Mouse (Mus musculus): Measurements from ENCODE around the gene Skap1.
A peak's percentile ranks its signal among the peaks of the same experiment; 100 is the strongest.

Gene Skap1

DNA sequence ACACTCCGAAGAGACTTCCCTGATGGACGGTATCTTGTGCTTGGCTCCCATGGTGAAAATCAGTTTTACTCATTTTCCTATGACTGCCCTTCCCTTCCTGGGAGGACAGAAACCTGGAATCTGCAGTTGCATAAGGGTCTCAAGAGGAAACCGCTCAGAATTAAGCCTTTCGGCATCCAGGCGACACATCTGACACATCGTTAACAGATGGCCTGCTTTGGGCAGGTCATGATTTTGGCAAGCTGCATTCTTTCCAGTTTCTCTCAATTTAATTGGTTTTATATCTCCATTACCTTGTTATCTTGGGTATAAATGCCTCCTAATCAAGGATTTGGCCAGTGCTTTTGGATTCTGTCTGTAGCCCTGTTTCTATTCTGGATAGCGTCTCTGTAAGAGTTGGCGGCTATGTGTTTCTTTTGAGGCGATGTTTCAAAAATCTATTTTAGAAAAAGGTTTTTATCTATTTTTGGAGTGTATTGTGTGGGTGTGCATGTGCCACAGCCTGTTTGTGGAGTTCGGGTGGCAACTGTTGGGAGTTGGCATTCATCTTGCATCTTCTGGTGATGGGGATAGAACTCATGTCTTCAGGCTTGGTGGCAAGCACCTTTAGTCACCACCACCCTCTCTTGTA lies 1.1 kb downstream of the Skap1 start:
- peak; percentile 19 to 64 for DNase-seq (ENCODE audit: low spot score in 2 of 2)

DNA sequence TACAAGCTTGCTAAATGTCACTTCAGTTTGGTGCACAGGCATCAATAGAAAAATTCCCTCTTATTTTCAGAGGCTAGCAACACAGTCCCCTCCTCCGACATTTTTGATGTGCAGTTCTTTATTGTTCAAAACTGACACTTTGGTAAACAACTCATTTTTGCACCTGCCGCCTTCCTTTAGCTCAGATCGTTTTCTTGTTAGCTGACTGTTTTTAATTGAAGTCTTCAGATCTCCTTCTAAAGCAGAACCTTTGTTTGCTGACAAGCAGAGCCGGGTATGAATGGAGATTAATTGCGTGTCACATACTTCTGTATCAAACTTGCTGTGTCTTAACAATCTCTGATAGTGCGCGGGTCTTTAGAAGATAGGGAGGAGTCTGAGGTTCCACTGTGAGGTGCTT lies 2.0 kb downstream of the Skap1 start:
- DNase-seq (ENCODE audit: low spot score in 2 of 2): peak in 1 of 2 experiments; percentile 8

DNA sequence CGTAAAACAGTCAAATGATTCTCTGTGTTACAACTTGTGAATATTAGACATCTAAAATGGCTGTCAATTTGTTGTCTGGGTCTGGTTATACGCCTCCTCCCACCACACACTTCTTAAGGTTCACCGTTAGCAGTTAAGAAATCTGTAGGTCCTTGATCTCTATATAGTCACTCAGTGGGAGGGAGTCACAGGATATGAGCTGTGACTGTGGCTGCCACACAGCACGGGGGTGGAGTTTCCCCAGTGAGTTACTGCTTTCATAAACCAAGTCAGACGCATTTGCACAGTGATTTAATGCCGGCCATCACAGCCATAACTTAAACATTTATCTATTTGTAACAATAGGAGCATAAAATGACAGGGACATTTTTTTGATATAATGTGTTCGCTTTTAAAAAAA lies 2.6 kb downstream of the Skap1 start:
- DNase-seq (ENCODE audit: low spot score in 2 of 2): peak; percentile 13 to 62

DNA sequence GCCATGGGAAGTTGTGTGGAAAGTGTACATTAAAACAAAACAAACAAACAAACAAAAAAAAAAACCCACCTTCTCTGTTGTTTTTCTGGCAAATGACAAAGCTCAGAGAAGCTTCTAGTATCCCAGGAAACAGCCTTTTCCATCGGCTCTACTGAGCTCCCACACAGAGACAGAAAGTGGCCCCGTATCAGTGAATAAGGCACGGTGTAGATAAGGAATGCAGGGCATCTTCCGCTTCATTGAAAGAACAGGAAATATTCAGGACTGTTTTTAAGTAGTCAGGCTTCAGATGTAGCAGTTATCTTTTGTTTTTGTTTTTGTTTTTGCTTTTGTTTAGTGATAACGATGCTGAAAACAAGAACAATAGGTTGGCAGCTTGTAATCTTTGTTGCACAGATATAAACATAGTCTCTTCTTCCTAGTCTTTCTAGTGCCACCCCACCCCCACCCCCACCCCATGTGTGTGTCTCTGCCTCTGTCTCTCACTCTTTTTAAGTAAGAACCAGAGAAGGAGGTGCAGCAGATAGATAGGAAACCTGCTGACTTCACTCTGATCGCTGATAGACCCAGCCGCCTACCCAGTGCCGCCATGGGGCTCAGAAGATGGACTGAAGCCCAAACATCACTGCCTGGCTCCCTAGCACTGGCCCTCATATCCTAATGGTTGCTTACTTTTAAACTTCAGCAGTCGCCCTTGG lies 3.8 kb downstream of the Skap1 start:
- no peak for DNase-seq (ENCODE audit: low spot score in 2 of 2)

DNA sequence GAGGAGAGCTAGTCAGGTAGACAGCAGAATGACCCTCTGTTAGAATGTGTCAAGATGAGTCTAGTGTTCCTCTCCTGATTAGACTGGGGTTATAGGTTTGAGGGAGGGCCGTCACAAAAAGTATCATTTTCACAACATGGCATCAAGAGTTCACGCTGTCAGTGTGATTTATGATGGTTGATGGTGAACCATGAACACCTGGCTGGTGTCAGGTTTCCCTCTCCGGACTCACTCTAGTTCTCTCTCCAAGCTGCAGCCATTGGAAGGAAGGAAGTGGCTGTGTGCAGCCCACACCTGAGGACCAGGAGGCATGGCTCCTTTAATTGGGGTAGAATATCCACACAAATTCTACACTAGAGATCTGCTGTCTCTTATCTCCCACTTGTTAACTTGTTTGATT lies 18.3 kb downstream of the Skap1 start:
- DNase-seq (ENCODE audit: low spot score in 2 of 2): no peak

DNA sequence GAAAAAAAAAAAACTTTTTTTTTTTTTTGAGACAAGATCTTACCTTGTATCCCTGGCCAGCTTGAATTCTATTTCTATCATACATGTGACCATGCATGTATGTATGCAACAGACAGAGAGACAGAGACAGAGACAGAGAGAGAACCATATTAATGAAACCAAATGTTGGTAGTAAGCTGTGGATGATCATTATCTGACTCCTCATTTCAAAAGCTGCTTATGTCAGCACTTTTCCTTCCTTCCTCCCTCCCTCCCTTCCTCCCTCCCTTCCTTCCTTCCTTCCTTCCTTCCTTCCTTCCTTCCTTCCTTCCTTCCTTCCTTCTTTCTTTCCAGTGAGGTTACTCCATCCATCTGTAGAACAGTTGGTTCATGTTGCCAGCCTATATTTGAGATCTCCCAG lies 18.8 kb downstream of the Skap1 start:
- no peak for DNase-seq (ENCODE audit: low spot score in 2 of 2)

DNA sequence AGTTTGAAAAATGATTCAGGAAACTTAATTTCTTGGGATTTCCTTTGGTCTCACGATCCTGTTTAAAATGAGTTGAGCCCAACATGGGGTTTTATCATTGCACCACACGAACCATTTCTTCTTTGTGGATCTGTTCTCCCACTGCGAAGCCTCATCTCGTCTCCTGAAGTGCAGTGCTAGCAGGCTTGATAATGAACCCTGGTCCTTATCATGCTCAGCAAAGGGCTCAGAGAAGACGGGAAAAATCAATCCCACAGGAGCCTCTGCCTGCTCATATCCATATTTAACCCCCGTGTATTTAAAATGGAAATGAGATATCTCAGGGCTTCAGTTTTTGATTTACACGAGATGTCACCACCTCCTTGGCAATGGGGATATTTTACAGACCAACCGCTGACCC lies 34.1 kb downstream of the Skap1 start:
- DNase-seq (ENCODE audit: low spot score in 2 of 2): no peak

DNA sequence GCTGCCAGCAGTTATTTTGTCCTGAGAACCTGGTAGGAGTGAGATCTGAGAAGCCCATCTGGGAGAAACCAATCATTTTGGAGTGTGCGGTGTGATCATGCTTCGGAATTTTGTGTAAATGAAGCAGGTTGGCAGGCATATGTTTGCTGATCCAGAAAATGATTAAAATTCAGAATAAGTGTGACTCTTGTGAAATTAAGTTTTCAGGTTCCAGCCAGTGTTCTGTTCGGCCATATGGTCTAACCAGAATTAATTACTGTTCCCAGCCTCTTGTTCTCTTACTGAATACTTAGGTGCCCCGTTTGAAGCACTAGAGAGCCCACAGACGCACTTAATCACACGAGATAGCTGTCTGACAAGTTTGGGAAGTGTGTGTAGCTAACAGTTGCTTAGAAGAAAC lies 36.6 kb downstream of the Skap1 start:
- DNase-seq (ENCODE audit: low spot score in 2 of 2): peak in 1 of 2 experiments; percentile 29

DNA sequence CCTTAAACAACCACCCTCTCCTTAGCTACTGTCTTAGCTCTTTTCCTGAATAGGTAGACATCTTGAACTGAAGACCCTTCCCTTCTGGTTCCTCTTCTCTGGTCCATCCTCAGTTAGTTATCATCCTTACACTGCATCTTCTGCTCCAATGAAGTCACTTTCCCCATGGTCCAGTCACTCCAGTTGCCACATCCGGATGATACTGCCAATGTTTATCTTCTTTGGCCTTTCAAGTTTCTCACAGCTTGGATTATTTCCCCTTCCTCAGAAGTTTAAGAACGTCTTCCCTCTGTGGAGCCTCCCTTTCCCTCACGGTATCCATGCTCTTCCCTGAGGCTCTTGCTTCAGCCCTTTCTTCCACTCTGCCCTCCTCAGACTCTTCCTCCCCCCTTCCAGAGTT lies 38.6 kb downstream of the Skap1 start:
- DNase-seq (ENCODE audit: low spot score in 2 of 2): no peak

DNA sequence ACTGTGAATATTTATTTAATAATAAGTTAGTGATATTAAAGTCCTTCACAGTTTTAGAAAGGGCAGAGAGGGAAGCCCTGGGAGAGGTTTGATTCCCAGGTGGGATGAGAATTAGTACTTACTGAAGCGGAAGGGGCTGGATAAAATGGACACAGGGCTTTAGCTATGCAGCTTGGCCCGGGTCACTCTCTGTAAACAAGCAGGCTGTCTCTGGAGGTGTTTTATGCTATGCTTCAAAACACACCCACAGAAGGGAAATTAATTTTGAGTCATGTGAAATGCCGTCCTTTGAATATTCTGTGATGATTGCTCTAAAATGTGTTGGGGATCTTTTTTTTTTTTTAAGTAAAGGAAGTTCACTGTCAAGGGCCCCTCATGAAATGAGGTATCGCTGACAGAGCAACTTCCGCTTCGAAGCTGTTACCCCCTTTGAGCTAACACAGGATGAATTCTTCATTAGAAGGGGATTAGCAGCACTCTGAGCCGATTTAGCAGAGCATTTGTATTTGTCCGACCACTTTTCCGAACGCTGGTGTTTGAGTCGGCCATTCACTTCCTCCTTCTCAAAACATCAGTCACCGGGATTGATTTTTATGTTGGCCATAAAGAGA lies 40.2 kb downstream of the Skap1 start:
- DNase-seq (ENCODE audit: low spot score in 2 of 2): no peak

DNA sequence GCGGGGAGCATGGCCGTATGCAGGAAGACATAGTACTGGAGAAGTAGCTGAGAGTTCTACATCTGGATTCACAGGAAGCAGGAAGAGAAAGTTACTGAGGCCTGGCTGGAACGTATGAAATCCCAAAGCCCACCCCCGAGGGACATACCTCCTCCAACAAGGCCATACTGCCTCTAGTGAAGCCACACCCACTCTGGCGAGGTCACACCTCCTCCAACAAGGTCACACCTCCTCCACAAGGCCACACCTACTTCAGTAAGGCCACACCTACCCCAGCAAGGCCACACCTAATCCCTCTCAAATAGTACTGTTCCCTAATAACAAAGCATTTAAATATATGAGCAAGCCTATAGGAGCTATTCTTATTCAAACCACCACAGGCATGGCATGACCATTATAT lies 41.4 kb downstream of the Skap1 start:
- DNase-seq (ENCODE audit: low spot score in 2 of 2): no peak

DNA sequence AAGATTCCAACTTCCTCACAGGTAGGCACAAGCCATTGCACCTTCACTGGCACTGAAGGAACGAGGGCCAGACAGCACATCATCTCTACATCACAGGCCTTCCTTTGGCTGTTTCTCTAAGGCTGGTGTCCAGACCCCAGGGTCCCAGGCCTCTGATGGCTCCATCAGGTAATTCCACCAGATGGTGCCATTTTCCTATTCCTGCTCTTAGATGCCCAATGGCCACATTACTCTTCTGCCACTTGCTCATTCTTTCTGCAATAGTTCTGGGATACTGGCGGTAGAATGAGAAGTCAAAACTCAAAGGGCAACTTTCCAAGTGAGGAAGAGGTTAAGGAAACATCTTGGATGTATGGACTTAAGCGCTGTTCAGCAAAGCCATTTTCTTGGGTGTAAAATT lies 50.8 kb downstream of the Skap1 start:
- no peak for DNase-seq (ENCODE audit: low spot score in 2 of 2)

DNA sequence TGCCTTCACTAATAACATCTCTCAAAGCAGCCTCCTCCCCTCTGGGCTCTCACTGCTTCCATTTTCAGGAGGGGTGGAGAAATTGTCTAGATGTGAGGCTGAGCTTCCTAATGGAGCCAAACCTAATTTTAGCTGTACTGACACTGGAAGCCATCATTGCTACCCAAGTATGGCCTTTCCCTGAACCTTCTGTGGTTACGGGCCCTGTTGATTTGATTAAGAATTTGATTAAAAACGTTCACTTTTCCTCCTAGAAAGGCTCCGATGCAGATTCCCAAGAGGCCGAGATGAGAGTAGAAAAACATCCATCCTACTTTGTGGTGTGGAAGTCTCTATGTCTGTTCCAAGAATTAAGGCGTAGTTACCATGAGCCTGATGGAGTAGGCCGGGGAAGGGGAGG lies 60.1 kb downstream of the Skap1 start:
- no peak for DNase-seq (ENCODE audit: low spot score in 2 of 2)

DNA sequence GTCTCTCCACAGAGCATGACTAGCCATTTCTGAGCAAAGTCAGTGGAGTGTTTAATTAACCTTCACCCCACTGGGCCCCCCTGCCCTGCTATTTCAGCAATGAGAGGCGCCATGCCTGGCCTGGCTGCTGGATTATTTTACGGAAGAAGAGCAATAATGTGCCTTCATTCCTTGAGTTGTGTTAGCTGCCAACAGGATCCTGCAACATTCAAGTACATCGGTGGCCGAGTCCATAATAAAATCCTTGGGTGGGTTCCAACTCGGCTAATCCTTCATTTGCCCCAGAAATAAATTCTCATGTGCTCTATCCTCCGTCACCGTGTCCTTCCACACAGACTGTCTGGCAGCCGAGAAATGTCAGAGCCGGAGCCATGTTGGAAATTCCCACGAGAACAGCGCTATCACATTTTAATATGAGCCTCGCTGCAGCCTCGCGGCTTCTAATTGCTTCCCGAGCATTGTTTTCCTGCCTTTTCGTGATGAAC lies 61.8 kb downstream of the Skap1 start:
- DNase-seq (ENCODE audit: low spot score in 2 of 2): no peak

DNA sequence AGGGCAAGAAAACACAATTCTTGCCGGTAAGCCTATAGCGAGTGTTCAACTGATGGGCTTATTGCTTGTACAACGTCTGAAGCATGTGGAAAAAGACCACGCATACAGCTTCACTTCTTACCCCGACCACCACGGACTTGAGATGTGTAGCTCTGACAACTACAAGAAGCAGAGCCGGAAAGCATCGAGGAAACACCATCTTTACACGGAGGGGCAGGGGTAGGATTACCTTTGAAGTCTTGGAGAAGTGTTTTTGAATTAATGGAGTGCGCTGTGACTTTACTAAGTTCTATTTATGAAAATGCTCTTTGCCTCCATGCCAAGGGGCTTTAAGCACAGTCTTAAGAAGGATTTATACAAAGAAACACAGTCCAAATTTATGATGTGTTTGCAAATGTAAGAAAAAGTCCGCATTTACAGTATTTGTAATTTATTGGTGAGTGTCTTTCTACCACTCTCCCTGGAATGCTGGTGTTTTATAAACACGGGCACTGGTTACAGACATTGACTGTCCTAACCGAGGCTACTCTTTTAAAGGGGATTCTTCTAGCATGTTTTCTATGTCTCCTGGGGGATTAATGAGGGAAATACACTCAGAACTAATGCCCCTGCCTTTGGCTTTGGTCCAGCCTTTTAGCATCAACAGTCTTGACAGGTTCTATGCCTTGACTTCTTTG lies 67.5 kb downstream of the Skap1 start:
- DNase-seq (ENCODE audit: low spot score in 2 of 2): no peak

DNA sequence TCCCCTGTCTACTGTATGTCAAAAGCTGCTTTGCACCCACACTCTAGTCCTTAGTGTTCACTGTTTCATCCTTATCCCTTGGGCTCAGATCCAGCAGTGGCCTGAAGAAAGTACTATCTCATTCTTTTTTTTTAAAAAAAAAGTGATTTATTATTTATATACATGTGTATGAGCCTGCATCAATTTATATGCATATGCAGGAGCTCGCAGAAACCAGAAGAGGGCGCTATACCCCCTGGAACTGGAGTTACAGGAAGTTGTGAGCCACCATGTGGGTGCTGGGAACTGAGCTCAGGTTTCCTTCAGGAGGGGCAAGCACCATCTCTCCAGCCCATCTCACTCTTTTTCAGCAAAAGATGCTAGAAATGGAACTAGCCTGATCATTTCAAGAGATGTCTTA lies 70.1 kb downstream of the Skap1 start:
- DNase-seq (ENCODE audit: low spot score in 2 of 2): no peak

DNA sequence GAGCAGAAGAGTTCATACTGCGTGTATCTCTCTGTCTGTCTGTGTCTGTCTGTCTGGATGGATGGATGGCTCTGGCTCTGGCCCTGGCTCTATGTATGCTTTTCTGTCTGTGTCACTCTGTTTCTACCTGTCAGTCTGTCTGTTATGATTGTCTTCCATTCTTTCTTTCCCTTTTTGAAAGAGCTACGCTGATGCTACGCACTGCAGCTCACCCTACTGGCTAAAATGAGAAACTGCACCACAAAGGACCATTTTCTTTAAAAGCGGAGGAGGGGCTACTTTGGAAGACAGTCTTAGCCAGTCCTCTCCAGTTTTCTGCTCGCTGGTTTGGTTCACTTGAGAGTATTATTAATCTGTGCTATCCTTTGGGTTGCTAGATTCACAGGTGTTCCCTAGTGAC lies 71.8 kb downstream of the Skap1 start:
- DNase-seq (ENCODE audit: low spot score in 2 of 2): peak; percentile 4 to 48

DNA sequence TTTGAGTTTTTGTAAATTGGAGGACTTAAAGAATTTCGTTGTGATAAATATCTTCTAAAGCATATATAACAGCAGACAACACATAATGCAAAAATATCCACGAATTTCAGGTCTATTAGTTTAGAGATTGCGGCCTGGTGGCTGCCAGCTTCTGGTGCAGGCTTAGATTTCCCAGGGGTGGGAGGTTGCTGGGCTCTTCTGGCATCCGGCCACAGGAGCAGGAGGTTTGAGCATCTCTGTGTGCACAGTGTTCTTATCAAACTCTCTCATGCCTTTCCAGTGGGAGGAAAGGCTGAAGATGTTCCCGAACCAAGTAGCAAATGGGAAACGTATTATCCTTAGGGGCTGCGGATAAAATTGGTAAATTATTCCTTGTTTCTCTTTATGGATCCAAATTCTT lies 77.6 kb downstream of the Skap1 start:
- DNase-seq (ENCODE audit: low spot score in 2 of 2): no peak

DNA sequence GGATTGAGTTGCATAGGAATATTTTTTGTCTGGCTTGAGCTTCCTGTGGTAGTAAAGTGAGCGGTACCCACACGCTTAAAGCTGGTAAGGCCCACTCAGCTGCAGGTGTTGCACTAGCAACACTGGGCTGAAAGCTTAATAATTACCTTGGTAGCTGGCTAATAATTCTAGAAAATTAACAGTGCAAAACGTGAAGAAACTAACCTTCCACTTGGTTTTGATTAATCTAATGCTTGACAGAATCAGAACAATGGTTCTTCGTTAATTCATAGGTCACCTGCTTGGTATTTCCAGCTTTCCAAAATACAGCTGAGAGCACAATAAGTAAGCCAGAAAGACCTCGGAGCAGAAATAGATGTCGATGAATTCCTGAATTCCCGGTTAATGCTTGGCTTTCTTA lies 78.2 kb downstream of the Skap1 start:
- DNase-seq (ENCODE audit: low spot score in 2 of 2): no peak

DNA sequence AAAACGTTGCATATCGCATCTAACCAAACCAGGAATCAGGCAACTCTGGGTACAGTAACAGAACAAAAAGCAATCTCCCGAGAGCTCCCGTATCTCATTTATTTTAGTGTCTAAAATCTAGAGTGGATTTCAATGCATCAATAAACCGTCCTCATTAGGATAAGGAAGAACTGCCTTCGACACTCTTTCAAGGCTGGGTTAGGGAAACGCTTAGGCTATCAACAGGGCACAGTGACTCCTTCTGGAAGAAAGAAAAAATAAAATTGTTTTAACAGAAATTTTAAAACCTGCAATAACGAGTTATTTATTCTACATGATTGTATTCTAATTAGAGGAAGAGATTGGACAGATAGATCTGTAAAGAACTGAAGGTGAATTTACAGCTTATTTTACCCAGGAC lies 82.0 kb downstream of the Skap1 start:
- no peak for DNase-seq (ENCODE audit: low spot score in 2 of 2)

DNA sequence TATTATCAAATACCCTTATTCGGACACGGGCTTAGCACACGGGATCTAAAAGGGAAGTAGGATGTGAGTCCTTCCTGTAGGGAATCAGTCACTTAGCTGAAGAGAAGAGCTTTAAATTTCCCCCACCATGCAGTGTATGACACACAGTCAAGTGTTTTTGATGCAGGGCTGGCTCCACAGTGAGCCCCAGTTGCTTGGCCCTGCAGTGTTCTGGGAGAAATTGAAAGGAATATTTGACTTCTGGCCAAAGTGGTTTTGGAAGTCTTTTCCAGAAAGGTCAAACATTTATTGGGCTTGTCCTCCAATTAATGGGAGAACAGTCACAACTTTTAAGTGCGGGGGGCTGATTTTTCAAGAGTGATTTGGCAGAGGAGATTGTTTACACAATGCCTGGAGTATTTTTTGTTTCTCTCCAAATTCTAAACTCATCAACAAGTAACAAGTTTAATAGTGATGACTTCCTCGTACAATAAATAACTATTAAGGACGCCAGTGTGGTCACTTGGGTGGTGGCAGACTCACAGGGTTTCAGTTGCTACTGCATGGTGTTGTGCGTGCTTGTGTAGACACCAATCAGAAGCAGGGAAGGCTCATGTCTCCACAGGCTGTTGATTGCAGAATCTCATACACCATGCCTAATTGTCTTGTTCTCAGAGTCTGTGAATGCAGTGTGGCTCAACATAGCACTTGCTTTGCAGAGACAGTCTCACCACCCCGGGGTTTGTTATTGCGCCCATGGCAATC lies 86.7 kb downstream of the Skap1 start:
- DNase-seq (ENCODE audit: low spot score in 2 of 2): no peak

DNA sequence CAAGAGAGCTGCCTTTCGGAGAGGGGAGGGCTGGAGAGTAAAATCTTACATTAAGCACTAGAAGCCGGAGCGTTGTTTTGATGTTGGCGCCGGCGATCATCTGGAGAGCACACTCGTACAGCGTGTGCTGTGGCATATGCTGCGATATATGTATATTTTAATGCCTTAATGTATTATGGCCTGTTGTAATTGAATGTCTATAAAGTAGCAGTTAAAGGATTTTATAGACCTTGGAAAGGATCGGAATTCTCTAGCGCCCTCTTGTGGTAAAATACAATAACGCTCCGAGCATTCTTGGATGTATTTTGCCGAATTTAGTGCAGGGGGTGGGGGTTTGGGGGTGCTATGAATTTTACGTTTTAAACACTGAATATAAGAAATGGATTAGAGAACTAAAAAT lies 88.7 kb downstream of the Skap1 start:
- DNase-seq (ENCODE audit: low spot score in 2 of 2): peak; percentile 11 to 64
